Mouse (Mus musculus): ENCODE results near the gene Cym. TPM values are rescaled to one million over a fixed set of nuclear protein-coding genes. Genes with fewer than 3 reads are reported as not detected.
A peak's percentile ranks its signal among the peaks of the same experiment; 100 is the strongest.

The Cym gene
- total RNA-seq (2014; rRNA removed; ENCODE audit: low replicate concordance) (0.53 TPM in 1 of 2 replicates, not detected in the other), polyA plus RNA-seq (2015; fragmentation: Nextera tagmentation; extraction: Ambion mirVana) (0.15 and 0.22 TPM in 2 replicates)

- ATAC-seq (ENCODE audit: insufficient read depth, low read depth) (no peak), DNase-seq (ENCODE audit: low spot score) (no peak)
- TF ChIP-seq EP300 (IDR thresholded peaks at IDR 0.05; ENCODE audit: low read depth) (no peak), CTCF (IDR thresholded peaks at IDR 0.05; ENCODE audit: low read depth) (no peak)
- H3K4me3 ChIP-seq (ENCODE audit: low read depth, low read length) = no peak within 1 kb of the TSS
- H3K4me1 ChIP-seq (ENCODE audit: control insufficient read depth, insufficient read depth) = 0 out of 2 replicates have a peak, but pooled peaks cover 7% of the 10 kb centered on the region
- H3K9ac ChIP-seq (replicated peaks; ENCODE audit: low read depth, low read length) = no peak within 1 kb of the TSS
- peaks cover 4% of the 10 kb centered on the region; the same call in 1 of the 2 replicates for H3K9me3 ChIP-seq (replicated peaks; ENCODE audit: control insufficient read depth, low read length)
- no peaks in the 10 kb centered on the region for H3K36me3 ChIP-seq (replicated peaks; ENCODE audit: control insufficient read depth, insufficient read depth, low read length)
- no peak within 1 kb of the TSS for H3K4me2 ChIP-seq (ENCODE audit: low read depth, low read length)
- no peak within 1 kb of the TSS for H3K27ac ChIP-seq (ENCODE audit: low read depth)
- WGBS = 72% methylated on average over 10 of the region's 10 CpGs
- H3K27me3 ChIP-seq (ENCODE audit: control insufficient read depth, insufficient read depth, low read length) = peaks cover 15% of the 10 kb centered on the region; the same call in 1 of the 2 replicates
Observed at GRCm38 (mm10) chr3:107221608-107222007, at the start of gene Cym. TSS of gene Cym (minus strand) at chr3:107221732.

DNA sequence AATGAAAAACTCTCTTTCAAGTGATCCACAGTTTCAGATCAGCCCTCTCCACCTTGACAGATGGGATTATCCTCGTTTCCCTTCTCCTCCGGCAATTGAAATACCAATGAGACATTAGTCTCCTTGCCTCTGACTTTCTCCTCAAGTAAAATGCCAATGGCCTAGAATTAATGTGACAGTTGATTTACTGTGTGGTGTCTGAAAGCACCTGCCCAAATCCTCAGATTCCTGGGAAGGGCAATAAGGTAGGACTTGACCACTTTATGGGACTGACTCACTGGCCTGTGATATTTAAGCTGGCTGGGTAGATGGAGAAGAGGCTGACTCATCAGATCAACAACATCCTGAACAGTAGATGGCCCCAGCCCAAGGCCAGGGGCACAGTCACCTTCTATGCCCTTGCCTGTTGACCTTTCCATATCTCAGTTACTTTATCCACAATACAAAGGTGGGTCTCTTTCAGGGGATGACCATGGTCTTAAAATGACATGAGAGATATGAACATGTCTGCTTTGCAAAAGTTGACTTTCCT lies 45.3 kb upstream of the Cym start:
- Histone ChIP-seq H3K27me3 (ENCODE audit: control insufficient read depth, insufficient read depth, low read length) (no peaks in the 10 kb centered on the region), H3K4me1 (ENCODE audit: control insufficient read depth, insufficient read depth) (no peaks in the 10 kb centered on the region), H3K36me3 (replicated peaks; ENCODE audit: control insufficient read depth, insufficient read depth, low read length) (no peaks in the 10 kb centered on the region), H3K4me2 (ENCODE audit: low read depth, low read length) (no peak overlapping the region), H3K9me3 (replicated peaks; ENCODE audit: control insufficient read depth, low read length) (no peaks in the 10 kb centered on the region), H3K4me3 (ENCODE audit: low read depth, low read length) (no peak overlapping the region), H3K9ac (replicated peaks; ENCODE audit: low read depth, low read length) (no peak overlapping the region), H3K27ac (ENCODE audit: low read depth) (no peak overlapping the region)
- TF ChIP-seq CTCF (IDR thresholded peaks at IDR 0.05; ENCODE audit: low read depth) = no peak
- no peak for TF ChIP-seq EP300 (IDR thresholded peaks at IDR 0.05; ENCODE audit: low read depth)
- ATAC-seq (ENCODE audit: insufficient read depth, low read depth) (no peak), DNase-seq (ENCODE audit: low spot score) (no peak)
- 74% methylated on average over 2 of the region's 2 CpGs for WGBS

DNA sequence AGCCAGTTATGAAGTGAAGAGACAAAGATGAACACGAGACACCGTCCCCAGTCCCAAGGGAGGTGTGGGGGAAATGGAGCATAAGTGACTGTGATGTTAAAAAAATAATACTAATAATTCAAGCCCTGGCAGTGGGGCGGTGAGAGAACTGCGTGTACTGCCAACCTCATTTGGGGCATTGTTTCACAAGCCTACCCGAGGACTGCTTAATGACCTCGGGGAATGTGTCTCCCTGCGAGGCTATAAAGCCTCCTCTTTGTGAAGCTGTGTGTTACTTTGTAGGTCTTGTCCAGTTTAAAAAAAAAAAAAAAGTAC lies 40.3 kb upstream of the Cym start:
- Histone ChIP-seq H3K27me3 (ENCODE audit: control insufficient read depth, insufficient read depth, low read length) (no peaks in the 10 kb centered on the region), H3K4me1 (ENCODE audit: control insufficient read depth, insufficient read depth) (no peaks in the 10 kb centered on the region), H3K4me3 (ENCODE audit: low read depth, low read length) (no peak overlapping the region), H3K9me3 (replicated peaks; ENCODE audit: control insufficient read depth, low read length) (no peaks in the 10 kb centered on the region), H3K36me3 (replicated peaks; ENCODE audit: control insufficient read depth, insufficient read depth, low read length) (no peaks in the 10 kb centered on the region), H3K27ac (ENCODE audit: low read depth) (0 out of 2 replicates have a peak overlapping the region, but pooled peaks have one; percentile 4), H3K4me2 (ENCODE audit: low read depth, low read length) (no peak overlapping the region), H3K9ac (replicated peaks; ENCODE audit: low read depth, low read length) (no peak overlapping the region)
- TF ChIP-seq EP300 (IDR thresholded peaks at IDR 0.05; ENCODE audit: low read depth) (no peak), CTCF (IDR thresholded peaks at IDR 0.05; ENCODE audit: low read depth) (no peak)
- ATAC-seq (ENCODE audit: insufficient read depth, low read depth) (no peak), DNase-seq (ENCODE audit: low spot score) (no peak)
- 54% methylated on average over 7 of the region's 7 CpGs for WGBS

DNA sequence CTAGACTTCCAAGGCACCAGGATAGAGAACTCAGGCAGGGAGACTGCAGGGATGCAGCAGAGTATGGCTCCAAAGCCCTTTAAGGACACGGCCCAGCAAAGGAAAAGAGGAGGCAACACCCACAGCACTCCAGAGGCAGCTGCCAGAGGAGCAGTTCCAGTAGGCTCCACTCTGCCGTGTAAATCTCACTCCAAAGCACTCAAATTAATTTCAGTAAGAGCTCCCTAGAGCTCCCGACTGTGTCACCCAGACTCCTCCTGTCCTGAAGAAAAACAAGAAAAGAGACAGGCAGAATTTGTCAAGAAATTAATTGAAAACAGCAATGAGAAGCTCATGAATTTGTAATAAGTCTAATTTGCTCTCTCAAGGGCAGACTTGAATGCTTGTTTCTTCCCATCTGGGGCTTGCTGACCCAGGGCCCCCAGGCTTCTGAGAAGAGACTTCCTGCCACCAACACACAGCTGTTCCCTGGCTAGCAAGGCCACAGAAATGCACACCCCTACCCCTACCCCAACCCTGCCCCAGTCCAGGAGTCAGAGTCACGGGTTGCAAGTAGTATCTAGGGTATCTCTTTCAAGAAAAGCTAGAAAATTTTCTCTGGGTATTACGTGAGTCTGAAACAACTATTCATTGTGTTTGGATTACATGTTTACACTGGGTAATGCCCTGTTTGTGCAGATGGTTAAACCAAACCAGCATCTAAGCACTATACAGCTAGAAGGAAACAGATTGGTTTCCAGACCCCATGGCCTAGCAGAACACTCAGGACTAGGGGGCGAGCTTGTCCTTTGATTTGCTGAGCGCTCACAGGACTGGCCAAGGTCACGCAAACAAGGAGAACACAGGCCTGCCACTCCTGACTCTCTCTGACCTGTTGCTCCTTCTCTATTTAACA lies 39.7 kb upstream of the Cym start:
- Histone ChIP-seq H3K4me1 (ENCODE audit: control insufficient read depth, insufficient read depth) (no peaks in the 10 kb centered on the region), H3K27ac (ENCODE audit: low read depth) (peak overlapping the region; percentile 4; the same call in 1 of the 2 replicates), H3K4me3 (ENCODE audit: low read depth, low read length) (no peak overlapping the region), H3K4me2 (ENCODE audit: low read depth, low read length) (no peak overlapping the region), H3K9me3 (replicated peaks; ENCODE audit: control insufficient read depth, low read length) (no peaks in the 10 kb centered on the region), H3K36me3 (replicated peaks; ENCODE audit: control insufficient read depth, insufficient read depth, low read length) (no peaks in the 10 kb centered on the region), H3K9ac (replicated peaks; ENCODE audit: low read depth, low read length) (no peak overlapping the region), H3K27me3 (ENCODE audit: control insufficient read depth, insufficient read depth, low read length) (no peaks in the 10 kb centered on the region)
- WGBS = 54% methylated on average over 8 of the region's 8 CpGs
- ATAC-seq (ENCODE audit: insufficient read depth, low read depth) (no peak), DNase-seq (ENCODE audit: low spot score) (no peak)
- TF ChIP-seq EP300 (IDR thresholded peaks at IDR 0.05; ENCODE audit: low read depth) (no peak), CTCF (IDR thresholded peaks at IDR 0.05; ENCODE audit: low read depth) (no peak)

DNA sequence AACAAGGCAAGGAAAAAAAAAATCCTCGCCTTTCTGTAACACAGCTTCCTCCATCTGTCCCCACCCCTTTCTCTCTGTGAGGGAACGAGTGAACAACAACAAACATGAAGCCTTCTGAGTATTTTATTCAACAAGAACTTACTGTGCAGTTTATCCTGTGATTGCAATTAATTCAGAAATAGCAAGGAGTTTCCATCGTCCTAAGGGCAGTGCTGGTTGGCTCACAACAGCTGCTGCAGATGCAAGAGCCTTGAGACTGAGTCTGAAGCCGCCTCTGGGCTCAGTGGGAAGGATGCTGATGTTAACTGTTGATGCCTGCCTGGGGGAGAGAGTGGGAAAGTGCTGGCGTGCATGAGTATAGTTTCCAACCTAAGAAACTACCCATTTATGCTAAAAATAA lies 36.4 kb upstream of the Cym start:
- Histone ChIP-seq H3K4me1 (ENCODE audit: control insufficient read depth, insufficient read depth) (no peaks in the 10 kb centered on the region), H3K9ac (replicated peaks; ENCODE audit: low read depth, low read length) (no peak overlapping the region), H3K27ac (ENCODE audit: low read depth) (no peak overlapping the region), H3K4me3 (ENCODE audit: low read depth, low read length) (no peak overlapping the region), H3K36me3 (replicated peaks; ENCODE audit: control insufficient read depth, insufficient read depth, low read length) (no peaks in the 10 kb centered on the region), H3K4me2 (ENCODE audit: low read depth, low read length) (no peak overlapping the region), H3K9me3 (replicated peaks; ENCODE audit: control insufficient read depth, low read length) (no peaks in the 10 kb centered on the region), H3K27me3 (ENCODE audit: control insufficient read depth, insufficient read depth, low read length) (no peaks in the 10 kb centered on the region)
- DNase-seq (ENCODE audit: low spot score) (no peak), ATAC-seq (ENCODE audit: insufficient read depth, low read depth) (no peak)
- TF ChIP-seq CTCF (IDR thresholded peaks at IDR 0.05; ENCODE audit: low read depth) (no peak), EP300 (IDR thresholded peaks at IDR 0.05; ENCODE audit: low read depth) (no peak)
- 46% methylated on average over 5 of the region's 5 CpGs for WGBS

Data from heart, postnatal 0 days (tissue).